Mouse (Mus musculus) CD4-positive, CD25-positive, alpha-beta regulatory T cell, adult 2 months (primary cell): ENCODE measurements at regions not wholly inside any gene's neighbourhood (a gene's known extent, or its start where the extent isn't known, plus 50 kb on each side); places are given as distances from the start of the nearest gene placed in this dataset.
A peak's percentile ranks its signal among the peaks of the same experiment; 100 is the strongest.

Experiments
- DNase-seq: peaks from one replicate; pipeline ENCODE4 v3.0.0-alpha.2; 2012; ENCODE audit warnings: low read depth, low spot score

- no peak for DNase-seq
These were observed 108.7 kb downstream of the Dyrk2 start for GRCm38 (mm10) chr10:118761101-118761868.

- DNase-seq, result no peak
These were observed 105.0 kb downstream of the Dyrk2 start for GRCm38 (mm10) chr10:118765051-118765450.

GRCm38 (mm10) chr10:118765544-118766441 is 104.2 kb downstream of the Dyrk2 start:
- DNase-seq, result peak; percentile 81

GRCm38 (mm10) chr10:118766826-118767225 is 103.2 kb downstream of the Dyrk2 start:
- no peak for DNase-seq

- DNase-seq, result no peak
These were observed 100.3 kb downstream of the Dyrk2 start for GRCm38 (mm10) chr10:118769751-118770150.

GRCm38 (mm10) chr10:118778656-118779055 is 91.4 kb downstream of the Dyrk2 start:
- no peak for DNase-seq

GRCm38 (mm10) chr10:118780831-118781569 is 89.0 kb downstream of the Dyrk2 start:
- no peak for DNase-seq

GRCm38 (mm10) chr10:118781811-118782232 is 88.2 kb downstream of the Dyrk2 start:
- peak; percentile 28 for DNase-seq

GRCm38 (mm10) chr10:118782646-118783045 is 87.4 kb downstream of the Dyrk2 start:
- no peak for DNase-seq

- DNase-seq, result peak; percentile 64
These were observed 82.7 kb downstream of the Dyrk2 start for GRCm38 (mm10) chr10:118787280-118787690.

- DNase-seq, result no peak
These were observed 77.5 kb downstream of the Dyrk2 start for GRCm38 (mm10) chr10:118792352-118793100.

GRCm38 (mm10) chr10:118793794-118794193 is 76.2 kb downstream of the Dyrk2 start:
- peak; percentile 18 for DNase-seq

GRCm38 (mm10) chr10:118794395-118795060 is 75.5 kb downstream of the Dyrk2 start:
- no peak for DNase-seq

- no peak for DNase-seq
These were observed 75.0 kb downstream of the Dyrk2 start for GRCm38 (mm10) chr10:118795061-118795407.

- DNase-seq, result no peak
These were observed 73.5 kb downstream of the Dyrk2 start for GRCm38 (mm10) chr10:118796512-118796911.

GRCm38 (mm10) chr10:118797256-118797655 is 72.8 kb downstream of the Dyrk2 start:
- DNase-seq, result no peak

- DNase-seq, result no peak
These were observed 70.2 kb downstream of the Dyrk2 start for GRCm38 (mm10) chr10:118799767-118800166.

GRCm38 (mm10) chr10:118803922-118804557 is 66.0 kb downstream of the Dyrk2 start:
- no peak for DNase-seq

GRCm38 (mm10) chr10:118804574-118804973 is 65.4 kb downstream of the Dyrk2 start:
- DNase-seq, result no peak
